Mouse (Mus musculus) kidney, embryonic 16.5 days (tissue): ENCODE results near the gene Tgfb2. TPM values are rescaled to one million over a fixed set of nuclear protein-coding genes. Genes with fewer than 3 reads are reported as not detected.

ENCODE experiments used
- ATAC-seq: fragments of 200-750 bp; cut with Nextera tagmentation; 2 replicates; pipeline ENCODE4 v1.8.0; 2017; ENCODE audit warnings: moderate TSS enrichment; ENCODE audit not compliant: low FRiP score, low TSS enrichment
- H3K27ac ChIP-seq: fragments of 300-500 bp; sonication (generic); 2 replicates; pipeline ENCODE4 v1.5.1; 2014; ENCODE audit warnings: low read length
- H3K27me3 ChIP-seq: fragments of 300-500 bp; sonication (generic); 2 replicates; pipeline ENCODE4 v1.6.1; 2014; ENCODE audit warnings: low read length, control low read depth, mixed read lengths; ENCODE audit not compliant: insufficient read depth
- H3K36me3 ChIP-seq: fragments of 300-500 bp; sonication (generic); 2 replicates; pipeline ENCODE4 v1.6.1; 2014; ENCODE audit warnings: low read length, control low read depth, mixed read lengths; ENCODE audit not compliant: insufficient read depth
- H3K4me1 ChIP-seq: fragments of 300-500 bp; sonication (generic); 2 replicates; pipeline ENCODE4 v1.6.1; 2014; ENCODE audit warnings: low read length, control low read depth, mixed read lengths; ENCODE audit not compliant: insufficient read depth
- H3K4me2 ChIP-seq: fragments of 300-500 bp; sonication (generic); replicated peaks from 2 replicates; pipeline ENCODE4 v1.6.1; 2014; ENCODE audit warnings: low read depth, low read length
- H3K4me3 ChIP-seq: fragments of 300-500 bp; sonication (generic); 2 replicates; pipeline ENCODE4 v1.5.1; 2014; ENCODE audit warnings: mild to moderate bottlenecking, low read length
- H3K9ac ChIP-seq: fragments of 300-500 bp; sonication (generic); replicated peaks from 2 replicates; pipeline ENCODE4 v1.6.1; 2014; ENCODE audit warnings: low read length
- H3K9me3 ChIP-seq: fragments of 300-500 bp; sonication (generic); 2 replicates; pipeline ENCODE4 v1.6.1; 2016; ENCODE audit warnings: low read length, control low read depth
- WGBS: fragments of 180-500 bp; shearing (Covaris S2); extraction: QIAGEN DNeasy Blood & Tissue Kit; methylation state at CpG from one replicate; pipeline ENCODE4 v1.1.7; 2014; 5-methylcytosine and 5-hydroxymethylcytosine counted together
- polyA plus RNA-seq: library from polyadenylated mRNA; unstranded; fragments of >200 nt; fragmentation: Nextera tagmentation; extraction: Ambion mirVana; gene quantifications from 2 replicates; pipeline ENCODE4 v1.2.1, GENCODE M21; 2015

Tgfb2 gene
- polyA plus RNA-seq, 1 experiment from 2014 or later: 20.6 TPM

- Histone ChIP-seq H3K4me2 (no peak overlapping the region), H3K36me3 (no peaks in the 10 kb centered on the region), H3K9ac (no peak overlapping the region), H3K27ac (no peak overlapping the region), H3K9me3 (no peaks in the 10 kb centered on the region), H3K27me3 (no peaks in the 10 kb centered on the region), H3K4me1 (no peaks in the 10 kb centered on the region), H3K4me3 (no peak overlapping the region)
- ATAC-seq: no peak
- WGBS: 54% methylated on average over 9 of the region's 9 CpGs
Measured at GRCm38 (mm10) chr1:186575629-186576028, 130.2 kb downstream of the Tgfb2 start.

GRCm38 (mm10) chr1:186575074-186575473, 130.7 kb downstream of the Tgfb2 start:
- Histone ChIP-seq H3K4me2 (no peak overlapping the region), H3K9ac (no peak overlapping the region), H3K27ac (no peak overlapping the region), H3K4me3 (no peak overlapping the region), H3K27me3 (no peaks in the 10 kb centered on the region), H3K4me1 (no peaks in the 10 kb centered on the region), H3K36me3 (no peaks in the 10 kb centered on the region), H3K9me3 (no peaks in the 10 kb centered on the region)
- ATAC-seq: no peak
- WGBS: 68% methylated on average over 7 of the region's 7 CpGs

Other genes starting within 250 kb of the Tgfb2 start
- 69.3 and 73.1 TPM in 2 replicates for gene Rrp15, start 43.4 kb upstream of the Tgfb2 start, polyA plus RNA-seq